Mouse (Mus musculus) liver, embryonic 15.5 days (tissue): ENCODE measurements around the gene Mapk11. TPM values are rescaled to one million over a fixed set of nuclear protein-coding genes. Genes with fewer than 3 reads are reported as not detected.
A peak's percentile ranks its signal among the peaks of the same experiment; 100 is the strongest.

ENCODE experiments used
- ATAC-seq: fragments of 200-750 bp; cut with Nextera tagmentation; 2 replicates; pipeline ENCODE4 v1.8.0; 2017; ENCODE audit warnings: moderate number of reproducible peaks, mild to moderate bottlenecking, moderate library complexity; ENCODE audit not compliant: insufficient read depth
- H3K27ac ChIP-seq: fragments of 300-500 bp; sonication (generic); replicated peaks from 2 replicates; pipeline ENCODE4 v1.5.1; 2015; ENCODE audit warnings: mild to moderate bottlenecking, inconsistent platforms
- H3K27me3 ChIP-seq: fragments of 300-500 bp; sonication (generic); 2 replicates; pipeline ENCODE4 v1.6.1; 2015; ENCODE audit warnings: mild to moderate bottlenecking, inconsistent platforms
- H3K36me3 ChIP-seq: fragments of 300-500 bp; sonication (generic); replicated peaks from 2 replicates; pipeline ENCODE4 v1.6.1; 2015; ENCODE audit warnings: moderate library complexity, mild to moderate bottlenecking, inconsistent platforms
- H3K4me1 ChIP-seq: fragments of 300-500 bp; sonication (generic); replicated peaks from 2 replicates; pipeline ENCODE4 v1.6.1; 2015; ENCODE audit warnings: inconsistent platforms
- H3K4me2 ChIP-seq: fragments of 300-500 bp; sonication (generic); 2 replicates; pipeline ENCODE4 v1.6.1; 2015; ENCODE audit warnings: moderate library complexity, mild to moderate bottlenecking, inconsistent platforms
- H3K4me3 ChIP-seq: fragments of 300-500 bp; sonication (generic); replicated peaks from 2 replicates; pipeline ENCODE4 v1.5.1; 2015; ENCODE audit warnings: mild to moderate bottlenecking, inconsistent platforms
- H3K9ac ChIP-seq: fragments of 300-500 bp; sonication (generic); 2 replicates; pipeline ENCODE4 v1.6.1; 2015; ENCODE audit warnings: moderate library complexity, mild to moderate bottlenecking, inconsistent platforms
- H3K9me3 ChIP-seq: fragments of 300-500 bp; sonication (generic); replicated peaks from 2 replicates; pipeline ENCODE4 v1.6.1; 2016; ENCODE audit warnings: inconsistent platforms
- WGBS: fragments of 180-500 bp; shearing (Covaris S2); methylation state at CpG from one replicate; pipeline ENCODE4 v1.1.7; 2015; ENCODE audit warnings: mixed read lengths; ENCODE audit not compliant: insufficient replicate concordance; 5-methylcytosine and 5-hydroxymethylcytosine counted together
- polyA plus RNA-seq: library from polyadenylated mRNA; unstranded; fragments of >200 nt; fragmentation: Nextera tagmentation; extraction: Ambion mirVana; gene quantifications from 2 replicates; pipeline ENCODE4 v1.2.1, GENCODE M21; 2015

Gene Mapk11
- polyA plus RNA-seq, 1 experiment from 2014 or later: 0.68 TPM

GRCm38 (mm10) chr15:89173024-89173905 lies 23.8 kb upstream of the Mapk11 start:
- H3K4me1 ChIP-seq: peaks cover 90% of the 10 kb centered on the region
- H3K9me3 ChIP-seq: no peaks in the 10 kb centered on the region
- peaks cover 74% of the 10 kb centered on the region for H3K27me3 ChIP-seq
- peak overlapping the region; percentile 66 for H3K27ac ChIP-seq
- no peak; the same call in 1 of the 2 replicates for ATAC-seq
- no peaks in the 10 kb centered on the region for H3K36me3 ChIP-seq
- WGBS: under 1% methylated on average over 65 of the region's 65 CpGs
- H3K4me3 ChIP-seq: peak overlapping the region; percentile 53
- H3K9ac ChIP-seq: peak overlapping the region; percentile 48
- peak overlapping the region; percentile 71 for H3K4me2 ChIP-seq

GRCm38 (mm10) chr15:89172276-89172935 lies 23.0 kb upstream of the Mapk11 start:
- Histone ChIP-seq H3K9ac (peak overlapping the region; percentile 48; the same call in 1 of the 2 replicates), H3K27me3 (peaks cover 67% of the 10 kb centered on the region), H3K4me2 (peak overlapping the region; percentile 71), H3K4me3 (peak overlapping the region; percentile 53), H3K27ac (peak overlapping the region; percentile 66), H3K36me3 (0 out of 2 replicates have a peak, but pooled peaks cover 5% of the 10 kb centered on the region), H3K4me1 (peaks cover 81% of the 10 kb centered on the region), H3K9me3 (no peaks in the 10 kb centered on the region)
- ATAC-seq: no peak
- 31% methylated on average over 17 of the region's 17 CpGs for WGBS

- Histone ChIP-seq H3K4me2 (0 out of 2 replicates have a peak overlapping the region, but pooled peaks have one; percentile 2), H3K27ac (0 out of 2 replicates have a peak overlapping the region, but pooled peaks have one; percentile 1), H3K4me1 (peaks cover 73% of the 10 kb centered on the region), H3K9ac (no peak overlapping the region), H3K36me3 (peaks cover 12% of the 10 kb centered on the region; the same call in 1 of the 2 replicates), H3K9me3 (no peaks in the 10 kb centered on the region), H3K27me3 (peaks cover 58% of the 10 kb centered on the region), H3K4me3 (no peak overlapping the region)
- 69% methylated on average over 5 of the region's 5 CpGs for WGBS
- ATAC-seq: no peak
These were observed 22.2 kb upstream of the Mapk11 start for GRCm38 (mm10) chr15:89171526-89172051.

DNA sequence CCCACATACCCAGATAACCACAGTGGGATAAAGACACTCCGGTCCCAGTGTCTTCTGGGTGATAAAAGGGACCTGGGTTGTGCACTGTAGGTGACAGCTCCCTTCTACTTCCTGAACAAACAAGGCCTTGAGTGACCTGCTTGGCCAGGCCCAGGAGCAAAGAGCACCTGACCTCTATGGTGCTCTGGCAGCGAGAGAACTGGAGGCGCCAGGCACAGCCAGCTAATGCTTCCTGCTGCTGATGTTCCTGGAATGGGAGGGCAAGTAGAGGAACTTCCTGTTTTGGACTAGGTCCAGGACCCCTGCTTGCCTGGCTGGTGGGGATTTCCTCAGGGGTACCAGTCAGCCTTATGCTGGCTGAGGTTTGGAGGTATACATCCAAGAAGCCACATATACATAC lies 20.7 kb upstream of the Mapk11 start:
- Histone ChIP-seq H3K9me3 (no peaks in the 10 kb centered on the region), H3K27ac (peak overlapping the region; percentile 38), H3K4me3 (no peak overlapping the region), H3K9ac (no peak overlapping the region), H3K36me3 (peaks cover 25% of the 10 kb centered on the region), H3K4me1 (peaks cover 59% of the 10 kb centered on the region), H3K27me3 (peaks cover 44% of the 10 kb centered on the region), H3K4me2 (peak overlapping the region; percentile 15; the same call in 1 of the 2 replicates)
- WGBS: 34% methylated on average over 3 of the region's 3 CpGs
- 0 out of 2 replicates have a peak, but pooled peaks have one; percentile 42 for ATAC-seq

DNA sequence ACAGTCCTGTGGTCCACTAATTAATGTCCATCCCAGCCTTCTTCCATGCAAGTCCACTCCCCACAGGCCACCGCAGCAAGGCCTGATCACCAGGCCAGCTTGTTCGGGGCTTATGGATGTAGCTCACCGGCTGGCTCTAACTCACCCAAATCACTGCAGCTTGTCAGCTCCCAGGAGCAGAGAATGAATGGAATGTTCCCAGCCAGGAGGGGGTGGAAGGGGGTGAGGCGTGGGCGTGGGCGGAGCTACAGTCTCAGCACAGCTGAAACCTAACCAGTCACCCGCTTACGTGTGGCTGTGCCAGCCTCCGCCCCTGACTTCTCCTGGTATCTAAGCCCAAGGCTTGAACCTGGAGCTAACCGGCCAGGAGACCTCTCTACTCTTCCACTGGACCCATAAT lies 20.0 kb upstream of the Mapk11 start:
- Histone ChIP-seq H3K9ac (no peak overlapping the region), H3K4me3 (no peak overlapping the region), H3K27me3 (peaks cover 37% of the 10 kb centered on the region), H3K4me1 (peaks cover 52% of the 10 kb centered on the region), H3K9me3 (no peaks in the 10 kb centered on the region), H3K27ac (peak overlapping the region; percentile 38), H3K4me2 (peak overlapping the region; percentile 7; the same call in 1 of the 2 replicates), H3K36me3 (peaks cover 32% of the 10 kb centered on the region)
- 61% methylated on average over 10 of the region's 10 CpGs for WGBS
- ATAC-seq: peak; percentile 17; the same call in 1 of the 2 replicates

DNA sequence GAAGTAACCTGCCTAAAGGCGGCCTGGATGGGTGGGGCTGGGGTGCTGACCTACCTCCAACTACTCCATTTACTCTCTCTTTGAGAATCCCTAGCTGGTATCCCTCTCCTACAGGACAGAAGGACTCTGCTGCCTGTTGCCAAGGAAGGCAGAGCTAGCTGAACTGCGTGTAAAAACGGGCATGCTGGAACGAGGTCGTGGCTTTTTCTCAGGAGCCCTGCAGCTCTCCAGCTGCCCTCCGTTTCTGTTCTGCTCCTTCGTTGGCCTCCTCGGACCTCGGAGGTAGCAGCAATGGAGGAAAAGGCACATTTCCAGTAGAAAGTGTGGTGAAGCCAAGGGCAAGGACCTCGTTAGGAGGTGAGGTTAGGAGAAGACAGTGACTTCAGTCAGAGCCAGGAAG lies 19.5 kb upstream of the Mapk11 start:
- H3K27me3 ChIP-seq: peaks cover 32% of the 10 kb centered on the region
- no peak overlapping the region for H3K9ac ChIP-seq
- no peak overlapping the region for H3K4me2 ChIP-seq
- WGBS: 67% methylated on average over 10 of the region's 10 CpGs
- H3K27ac ChIP-seq: no peak overlapping the region
- peaks cover 36% of the 10 kb centered on the region for H3K36me3 ChIP-seq
- ATAC-seq: no peak
- H3K4me1 ChIP-seq: peaks cover 47% of the 10 kb centered on the region
- no peaks in the 10 kb centered on the region for H3K9me3 ChIP-seq
- no peak overlapping the region for H3K4me3 ChIP-seq

GRCm38 (mm10) chr15:89165478-89165877 lies 16.1 kb upstream of the Mapk11 start:
- no peaks in the 10 kb centered on the region for H3K9me3 ChIP-seq
- H3K36me3 ChIP-seq: peaks cover 53% of the 10 kb centered on the region
- H3K9ac ChIP-seq: no peak overlapping the region
- no peak overlapping the region for H3K4me2 ChIP-seq
- peaks cover 17% of the 10 kb centered on the region for H3K4me1 ChIP-seq
- H3K4me3 ChIP-seq: no peak overlapping the region
- no peak overlapping the region for H3K27ac ChIP-seq
- ATAC-seq: no peak
- H3K27me3 ChIP-seq: no peaks in the 10 kb centered on the region
- WGBS: 73% methylated on average over 12 of the region's 12 CpGs

DNA sequence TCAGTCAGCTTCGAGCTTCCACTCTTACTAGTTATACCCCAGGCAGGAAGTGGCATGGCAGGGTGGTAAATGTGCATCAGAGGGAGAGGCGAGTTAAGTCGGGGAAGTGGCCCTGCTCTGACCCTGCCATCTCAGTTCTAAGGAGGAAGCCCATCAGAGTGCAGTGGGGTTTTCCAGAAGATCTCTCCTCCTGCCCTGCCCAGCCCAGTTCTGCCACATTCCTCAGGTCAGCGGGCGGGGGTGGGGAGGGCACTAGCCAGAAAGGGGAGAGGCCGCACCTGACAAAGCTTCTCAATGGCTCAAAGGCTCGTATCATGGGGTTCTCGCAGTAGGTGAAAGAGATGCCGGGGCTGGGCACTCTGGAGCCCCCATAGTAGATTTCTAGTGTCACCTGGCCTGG lies 12.0 kb upstream of the Mapk11 start:
- Histone ChIP-seq H3K36me3 (peaks cover 72% of the 10 kb centered on the region), H3K4me2 (no peak overlapping the region), H3K9ac (no peak overlapping the region), H3K9me3 (no peaks in the 10 kb centered on the region), H3K27me3 (no peaks in the 10 kb centered on the region), H3K4me1 (no peaks in the 10 kb centered on the region), H3K27ac (no peak overlapping the region), H3K4me3 (no peak overlapping the region)
- ATAC-seq: no peak
- 56% methylated on average over 9 of the region's 9 CpGs for WGBS

- Histone ChIP-seq H3K27me3 (no peaks in the 10 kb centered on the region), H3K9ac (no peak overlapping the region), H3K4me2 (no peak overlapping the region), H3K4me1 (no peaks in the 10 kb centered on the region), H3K9me3 (no peaks in the 10 kb centered on the region), H3K36me3 (peaks cover 56% of the 10 kb centered on the region), H3K27ac (no peak overlapping the region), H3K4me3 (no peak overlapping the region)
- 85% methylated on average over 16 of the region's 16 CpGs for WGBS
- ATAC-seq: no peak
These were observed 9.1 kb upstream of the Mapk11 start for GRCm38 (mm10) chr15:89158516-89158915.

DNA sequence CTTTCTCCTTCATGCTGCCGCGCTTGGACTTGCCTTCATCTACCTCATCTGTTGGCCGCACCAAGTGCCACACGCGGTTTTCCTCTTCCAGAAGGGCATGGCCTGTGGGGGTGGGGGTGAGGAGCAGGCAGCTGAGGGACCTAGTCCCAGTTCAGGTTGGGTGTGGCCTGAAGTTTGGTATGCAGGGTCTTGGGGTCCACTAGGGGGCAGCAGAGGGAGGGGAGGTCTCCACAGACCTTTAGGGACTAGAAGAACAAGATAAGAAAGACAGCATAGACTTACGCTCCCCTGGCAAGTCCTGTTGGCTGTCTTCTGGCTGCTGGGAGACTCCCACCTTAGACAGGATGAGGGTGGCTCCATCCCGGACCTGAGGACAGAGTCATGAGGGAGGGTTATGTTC lies 8.5 kb upstream of the Mapk11 start:
- no peak for ATAC-seq
- no peaks in the 10 kb centered on the region for H3K9me3 ChIP-seq
- 54% methylated on average over 7 of the region's 7 CpGs for WGBS
- H3K4me1 ChIP-seq: no peaks in the 10 kb centered on the region
- peaks cover 53% of the 10 kb centered on the region for H3K36me3 ChIP-seq
- no peaks in the 10 kb centered on the region for H3K27me3 ChIP-seq
- H3K9ac ChIP-seq: no peak overlapping the region
- no peak overlapping the region for H3K4me2 ChIP-seq
- H3K27ac ChIP-seq: no peak overlapping the region
- no peak overlapping the region for H3K4me3 ChIP-seq

- H3K4me3 ChIP-seq: no peak overlapping the region
- H3K36me3 ChIP-seq: peaks cover 13% of the 10 kb centered on the region
- H3K9me3 ChIP-seq: no peaks in the 10 kb centered on the region
- H3K4me2 ChIP-seq: no peak overlapping the region
- no peak overlapping the region for H3K27ac ChIP-seq
- no peak for ATAC-seq
- no peak overlapping the region for H3K9ac ChIP-seq
- peaks cover 50% of the 10 kb centered on the region for H3K27me3 ChIP-seq
- peaks cover 11% of the 10 kb centered on the region for H3K4me1 ChIP-seq
These were observed 2.9 kb upstream of the Mapk11 start for GRCm38 (mm10) chr15:89152312-89152711.
